Mouse (Mus musculus) heart, embryonic 16.5 days (tissue): ENCODE data around the gene Gm20518. TPM values are rescaled to one million over a fixed set of nuclear protein-coding genes. Genes with fewer than 3 reads are reported as not detected.

ENCODE experiments used
- ATAC-seq: fragments of 200-750 bp; cut with Nextera tagmentation; replicated peaks from 2 replicates; pipeline ENCODE4 v1.8.0; 2017; ENCODE audit warnings: moderate number of reproducible peaks; ENCODE audit not compliant: insufficient read depth, low FRiP score; ENCODE audit errors: extremely low read depth
- H3K27ac ChIP-seq: fragments of 300-500 bp; sonication (generic); 2 replicates; pipeline ENCODE4 v1.5.1; 2014; ENCODE audit warnings: mild to moderate bottlenecking, low read length, control low read depth, moderate library complexity
- H3K27me3 ChIP-seq: fragments of 300-500 bp; sonication (generic); 2 replicates; pipeline ENCODE4 v1.6.1; 2014; ENCODE audit warnings: low read length, mixed read lengths; ENCODE audit not compliant: control insufficient read depth, insufficient read depth
- H3K36me3 ChIP-seq: fragments of 300-500 bp; sonication (generic); 2 replicates; pipeline ENCODE4 v1.6.1; 2014; ENCODE audit not compliant: control insufficient read depth, insufficient read depth
- H3K4me1 ChIP-seq: fragments of 300-500 bp; sonication (generic); 2 replicates; pipeline ENCODE4 v1.6.1; 2014; ENCODE audit warnings: low read length, mixed read lengths; ENCODE audit not compliant: control insufficient read depth, insufficient read depth
- H3K4me2 ChIP-seq: fragments of 300-500 bp; sonication (generic); 2 replicates; pipeline ENCODE4 v1.6.1; 2014; ENCODE audit warnings: low read depth, mild to moderate bottlenecking, control low read depth, low read length
- H3K4me3 ChIP-seq: fragments of 300-500 bp; sonication (generic); 2 replicates; pipeline ENCODE4 v1.5.1; 2014; ENCODE audit warnings: mild to moderate bottlenecking, control low read depth, low read length
- H3K9ac ChIP-seq: fragments of 300-500 bp; sonication (generic); 2 replicates; pipeline ENCODE4 v1.6.1; 2014; ENCODE audit warnings: low read length, control low read depth
- H3K9me3 ChIP-seq: fragments of 300-500 bp; sonication (generic); replicated peaks from 2 replicates; pipeline ENCODE4 v1.6.1; 2016; ENCODE audit warnings: low read length; ENCODE audit not compliant: control insufficient read depth
- WGBS: fragments of 180-500 bp; shearing (Covaris S2); extraction: QIAGEN DNeasy Blood & Tissue Kit; methylation state at CpG from one replicate; pipeline ENCODE4 v1.1.7; 2014; 5-methylcytosine and 5-hydroxymethylcytosine counted together
- polyA plus RNA-seq: library from polyadenylated mRNA; unstranded; fragments of >200 nt; fragmentation: Nextera tagmentation; extraction: Ambion mirVana; gene quantifications from 2 replicates; pipeline ENCODE4 v1.2.1, GENCODE M21; 2015

The Gm20518 gene
- polyA plus RNA-seq, 1 experiment from 2014 or later, result 0.14 TPM

GRCm38 (mm10) chr16:17882196-17882595 lies 9.3 kb downstream of the Gm20518 start:
- Histone ChIP-seq H3K4me3 (no peak overlapping the region), H3K9me3 (no peaks in the 10 kb centered on the region), H3K9ac (no peak overlapping the region), H3K36me3 (no peaks in the 10 kb centered on the region), H3K27ac (no peak overlapping the region), H3K4me1 (peaks cover 7% of the 10 kb centered on the region), H3K27me3 (no peaks in the 10 kb centered on the region), H3K4me2 (no peak overlapping the region)
- ATAC-seq, result no peak

- Histone ChIP-seq H3K4me1 (peaks cover 10% of the 10 kb centered on the region), H3K4me2 (no peak overlapping the region), H3K36me3 (no peaks in the 10 kb centered on the region), H3K27me3 (no peaks in the 10 kb centered on the region), H3K27ac (no peak overlapping the region), H3K4me3 (no peak overlapping the region), H3K9me3 (no peaks in the 10 kb centered on the region), H3K9ac (no peak overlapping the region)
- no peak for ATAC-seq
- WGBS, result 82% methylated on average over 4 of the region's 4 CpGs
Observed at GRCm38 (mm10) chr16:17879571-17879970, 11.9 kb downstream of the Gm20518 start.

- Histone ChIP-seq H3K27me3 (no peaks in the 10 kb centered on the region), H3K36me3 (no peaks in the 10 kb centered on the region), H3K9ac (no peak overlapping the region), H3K27ac (no peak overlapping the region), H3K4me2 (no peak overlapping the region), H3K4me1 (peaks cover 18% of the 10 kb centered on the region), H3K4me3 (no peak overlapping the region), H3K9me3 (no peaks in the 10 kb centered on the region)
- WGBS, result 100% methylated on average over 1 of the region's 1 CpGs
- no peak for ATAC-seq
Observed at GRCm38 (mm10) chr16:17876096-17876495, 15.4 kb downstream of the Gm20518 start.

GRCm38 (mm10) chr16:17875174-17875573 lies 16.3 kb downstream of the Gm20518 start:
- peaks cover 18% of the 10 kb centered on the region for H3K4me1 ChIP-seq
- H3K9ac ChIP-seq, result no peak overlapping the region
- H3K9me3 ChIP-seq, result no peaks in the 10 kb centered on the region
- H3K4me3 ChIP-seq, result no peak overlapping the region
- H3K27ac ChIP-seq, result peak overlapping the region; percentile 70
- peak; percentile 76 for ATAC-seq
- no peak overlapping the region for H3K4me2 ChIP-seq
- H3K36me3 ChIP-seq, result 0 out of 2 replicates have a peak, but pooled peaks cover 3% of the 10 kb centered on the region
- H3K27me3 ChIP-seq, result no peaks in the 10 kb centered on the region
- WGBS, result 32% methylated on average over 4 of the region's 4 CpGs

GRCm38 (mm10) chr16:17872995-17873394 lies 18.5 kb downstream of the Gm20518 start:
- 0 out of 2 replicates have a peak, but pooled peaks cover 3% of the 10 kb centered on the region for H3K36me3 ChIP-seq
- no peak overlapping the region for H3K4me2 ChIP-seq
- WGBS, result 32% methylated on average over 4 of the region's 4 CpGs
- no peaks in the 10 kb centered on the region for H3K9me3 ChIP-seq
- H3K4me1 ChIP-seq, result peaks cover 18% of the 10 kb centered on the region
- no peaks in the 10 kb centered on the region for H3K27me3 ChIP-seq
- no peak overlapping the region for H3K9ac ChIP-seq
- no peak for ATAC-seq
- no peak overlapping the region; the same call in 1 of the 2 replicates for H3K27ac ChIP-seq
- no peak overlapping the region for H3K4me3 ChIP-seq

GRCm38 (mm10) chr16:17871248-17871647 lies 20.2 kb downstream of the Gm20518 start:
- Histone ChIP-seq H3K4me3 (no peak overlapping the region), H3K4me1 (peaks cover 18% of the 10 kb centered on the region)

GRCm38 (mm10) chr16:17865770-17866169 lies 25.7 kb downstream of the Gm20518 start:
- Histone ChIP-seq H3K9ac (no peak overlapping the region), H3K27me3 (no peaks in the 10 kb centered on the region), H3K36me3 (0 out of 2 replicates have a peak, but pooled peaks cover 5% of the 10 kb centered on the region), H3K4me1 (no peaks in the 10 kb centered on the region; the same call in 1 of the 2 replicates), H3K27ac (no peak overlapping the region), H3K9me3 (no peaks in the 10 kb centered on the region), H3K4me2 (no peak overlapping the region), H3K4me3 (no peak overlapping the region)
- no peak for ATAC-seq
- whole genome bisulfite sequencing, result 72% methylated on average over 6 of the region's 6 CpGs

More at GRCm38 (mm10) chr16:17871248-17871647, 20.2 kb downstream of the Gm20518 start:
- 44% methylated on average over 5 of the region's 5 CpGs for WGBS
- no peak for ATAC-seq
- no peak overlapping the region for H3K9ac ChIP-seq
- H3K9me3 ChIP-seq, result no peaks in the 10 kb centered on the region
- no peak overlapping the region for H3K4me2 ChIP-seq
- 0 out of 2 replicates have a peak, but pooled peaks cover 3% of the 10 kb centered on the region for H3K36me3 ChIP-seq
- H3K27ac ChIP-seq, result no peak overlapping the region
- no peaks in the 10 kb centered on the region for H3K27me3 ChIP-seq

GRCm38 (mm10) chr16:17865293-17865692 lies 26.2 kb downstream of the Gm20518 start:
- Histone ChIP-seq H3K27me3 (no peaks in the 10 kb centered on the region), H3K27ac (no peak overlapping the region), H3K36me3 (0 out of 2 replicates have a peak, but pooled peaks cover 3% of the 10 kb centered on the region), H3K9me3 (no peaks in the 10 kb centered on the region), H3K4me2 (no peak overlapping the region), H3K4me3 (no peak overlapping the region), H3K9ac (no peak overlapping the region), H3K4me1 (no peaks in the 10 kb centered on the region)
- no peak for ATAC-seq
- WGBS, result 78% methylated on average over 2 of the region's 2 CpGs

- Histone ChIP-seq H3K36me3 (peaks cover 52% of the 10 kb centered on the region), H3K4me1 (no peaks in the 10 kb centered on the region), H3K4me2 (no peak overlapping the region), H3K4me3 (no peak overlapping the region), H3K27me3 (no peaks in the 10 kb centered on the region), H3K9ac (no peak overlapping the region), H3K9me3 (no peaks in the 10 kb centered on the region), H3K27ac (no peak overlapping the region)
- ATAC-seq, result no peak
Observed at GRCm38 (mm10) chr16:17858592-17858991, 32.9 kb downstream of the Gm20518 start.
